26 mouse cellular contexts compared by ENCODE assay signal in genomic region chr2:50105992-50106391, GRCm38 (mm10). TPM values are rescaled to one million over a fixed set of nuclear protein-coding genes. Genes with fewer than 3 reads are reported as not detected.
"Had no signal": no experiment of that assay in that cellular context is flagged by ENCODE, and none has a peak within 500 bp of the region (broad histone marks: within the 10 kb centered on the region; RNA-seq: fewer than 3 reads in every experiment).

No protein-coding gene starts in this region.

- H3K4me1 ChIP-seq: liver, embryonic 15.5 days had no signal

- H3K9ac ChIP-seq: heart, embryonic 12.5 days; hindbrain, embryonic 12.5 days; hindbrain, embryonic 14.5 days; intestine, embryonic 15.5 days; limb, embryonic 12.5 days; liver, embryonic 13.5 days; liver, embryonic 15.5 days had no signal

- H3K27me3 ChIP-seq: heart, embryonic 12.5 days; hindbrain, embryonic 12.5 days; intestine, embryonic 15.5 days; limb, embryonic 12.5 days; liver, embryonic 13.5 days; liver, embryonic 15.5 days had no signal

- H3K4me3 ChIP-seq: gastrocnemius, adult 2 months; heart, embryonic 10.5 days; heart, embryonic 12.5 days; hindbrain, embryonic 10.5 days; hindbrain, embryonic 12.5 days; intestine, embryonic 15.5 days; limb, embryonic 12.5 days; liver, embryonic 13.5 days; liver, embryonic 15.5 days had no signal

- H3K36me3 ChIP-seq: heart, embryonic 10.5 days; heart, embryonic 12.5 days; hindbrain, embryonic 10.5 days; hindbrain, embryonic 12.5 days; intestine, embryonic 15.5 days; limb, embryonic 12.5 days; liver, embryonic 13.5 days; liver, embryonic 15.5 days had no signal

- H3K9me3 ChIP-seq: heart, embryonic 10.5 days; hindbrain, embryonic 10.5 days; hindbrain, embryonic 12.5 days; intestine, embryonic 15.5 days; limb, embryonic 12.5 days; liver, embryonic 13.5 days; liver, embryonic 15.5 days had no signal

- DNase-seq: gastrocnemius, adult 2 months; gastrocnemius, postnatal 10 days; gastrocnemius, postnatal 25 days; heart, postnatal 10 days; heart, postnatal 4 days; kidney, adult 18-20 months; kidney, adult 8-10 months; kidney, postnatal 10 days; kidney, postnatal 25 days; kidney, postnatal 4 days; layer of hippocampus, postnatal 36 days; left cerebral cortex, postnatal 4 days; liver; liver, embryonic 13.5 days had no signal

- ATAC-seq: hindbrain, embryonic 16.5 days; inflammation-experienced regulatory T-cells, adult 6 months; intestine, embryonic 15.5 days; intestine, postnatal 0 days had no signal

- H3K27ac ChIP-seq: gastrocnemius, adult 2 months; heart, embryonic 10.5 days; hindbrain, embryonic 10.5 days; hindbrain, embryonic 12.5 days; hindbrain, embryonic 14.5 days; intestine, embryonic 15.5 days; limb, embryonic 12.5 days; liver, embryonic 13.5 days; liver, embryonic 15.5 days had no signal

- H3K4me2 ChIP-seq: heart, embryonic 12.5 days; hindbrain, embryonic 12.5 days; hindbrain, embryonic 14.5 days; intestine, embryonic 15.5 days; limb, embryonic 12.5 days; liver, embryonic 11.5 days; liver, embryonic 13.5 days; liver, embryonic 15.5 days had no signal

RNA-seq across cellular contexts. Expression of gene Lypd6, which starts 39.8 kb away (rescaled TPM):
- polyA plus RNA-seq: inflammation-experienced regulatory T-cells, adult 6 months had no signal
